9 mouse cellular contexts compared by ENCODE assay signal in the genomic region with DNA sequence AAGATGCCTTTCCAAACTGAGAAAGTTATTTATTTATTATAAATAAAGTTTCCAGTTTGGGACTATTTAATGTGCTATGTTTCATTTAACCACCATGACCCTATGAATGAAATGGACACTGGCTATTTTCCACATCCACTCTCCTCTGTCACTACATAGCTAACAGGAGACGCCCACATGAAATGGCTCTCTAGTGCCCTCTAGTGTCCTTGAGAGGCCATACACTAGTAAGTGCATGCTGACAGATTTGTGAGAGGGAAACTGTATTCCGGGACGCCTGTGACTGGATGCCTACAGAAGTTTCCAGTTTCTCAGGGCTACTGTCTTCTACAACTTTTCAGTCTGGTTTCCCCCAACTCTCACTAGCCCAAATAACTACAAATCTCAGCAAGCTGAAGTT. TPM values are rescaled to one million over a fixed set of nuclear protein-coding genes. Genes with fewer than 3 reads are reported as not detected.
DNase-seq lines count a peak whose midpoint lies in the region; ATAC-seq and TF ChIP-seq lines count a peak whose summit lies in the region.
"Had no signal": no experiment of that assay in that cellular context is flagged by ENCODE, and none has a peak within 500 bp of the region (broad histone marks: within the 10 kb centered on the region; RNA-seq: fewer than 3 reads in every experiment).

No protein-coding gene starts in this region.

- H3K27me3 ChIP-seq in midbrain, embryonic 10.5 days (ENCODE audit: low read depth, poor library complexity, severe bottlenecking) = 0 out of 2 replicates have a peak, but pooled peaks cover 4% of the 10 kb centered on the region
- no peaks in the 10 kb centered on the region for H3K27me3 ChIP-seq in midbrain, embryonic 16.5 days (ENCODE audit: control insufficient read depth, insufficient read depth, low read depth, low read length)
- no peaks in the 10 kb centered on the region for H3K27me3 ChIP-seq in kidney, adult 2 months (replicated peaks; ENCODE audit: control insufficient read depth, insufficient read depth, low read length)
- peaks cover 5% of the 10 kb centered on the region for H3K27me3 ChIP-seq in forebrain, embryonic 10.5 days (ENCODE audit: poor library complexity, severe bottlenecking)

- peak; percentile 36 for DNase-seq in cerebellum, adult 9-10 months
- DNase-seq in cerebellum, adult 11-12 months = no peak
- peak; percentile 16 for DNase-seq in midbrain, embryonic 10.5 days (ENCODE audit: low spot score)
- DNase-seq in cerebellum, postnatal 10 days = peak; percentile 48 to 55
- peak; percentile 48 for DNase-seq in kidney, adult 2 months
- peak; percentile 70 for DNase-seq in mesoderm, embryonic 11.5 days (ENCODE audit: low read depth, low spot score)
- no peak for DNase-seq in forebrain, embryonic 10.5 days (ENCODE audit: extremely low spot score, low spot score)

- 44% methylated on average over 3 of the region's 3 CpGs for WGBS in midbrain, embryonic 10.5 days
- 40% methylated on average over 3 of the region's 3 CpGs for WGBS in midbrain, embryonic 16.5 days
- WGBS in kidney, adult 2 months = 9% methylated on average over 3 of the region's 3 CpGs
- WGBS in forebrain, embryonic 10.5 days = 44% methylated on average over 3 of the region's 3 CpGs

- H3K4me2 ChIP-seq in midbrain, embryonic 16.5 days (ENCODE audit: low read length) = no peak overlapping the region

- TF ChIP-seq POLR2A in kidney, adult 2 months (IDR thresholded peaks at IDR 0.05; ENCODE audit: low read depth, low read length) = no peak

- no peak overlapping the region for H3K4me3 ChIP-seq in midbrain, embryonic 10.5 days
- H3K4me3 ChIP-seq in midbrain, embryonic 16.5 days (ENCODE audit: low read depth, low read length) = no peak overlapping the region
- no peak overlapping the region for H3K4me3 ChIP-seq in kidney, adult 2 months (ENCODE audit: insufficient read depth, low read depth, low read length)
- no peak overlapping the region for H3K4me3 ChIP-seq in forebrain, embryonic 10.5 days

- no peak overlapping the region for H3K9ac ChIP-seq in midbrain, embryonic 16.5 days (ENCODE audit: low read depth, low read length)

- H3K36me3 ChIP-seq in midbrain, embryonic 10.5 days = no peaks in the 10 kb centered on the region
- no peaks in the 10 kb centered on the region for H3K36me3 ChIP-seq in midbrain, embryonic 16.5 days (ENCODE audit: control insufficient read depth, insufficient read depth, low read length)
- no peaks in the 10 kb centered on the region for H3K36me3 ChIP-seq in kidney, adult 2 months (ENCODE audit: control insufficient read depth, insufficient read depth, low read length)
- no peaks in the 10 kb centered on the region for H3K36me3 ChIP-seq in forebrain, embryonic 10.5 days (replicated peaks)

- H3K4me1 ChIP-seq in midbrain, embryonic 10.5 days = peaks cover 8% of the 10 kb centered on the region; the same call in 1 of the 2 replicates
- H3K4me1 ChIP-seq in midbrain, embryonic 16.5 days (ENCODE audit: control insufficient read depth, insufficient read depth, low read length) = no peaks in the 10 kb centered on the region
- no peaks in the 10 kb centered on the region for H3K4me1 ChIP-seq in kidney, adult 2 months (ENCODE audit: control insufficient read depth, insufficient read depth, low read length)
- H3K4me1 ChIP-seq in forebrain, embryonic 10.5 days = no peaks in the 10 kb centered on the region

- no peak for ATAC-seq in midbrain, embryonic 16.5 days

- TF ChIP-seq CTCF in kidney, adult 2 months (conservative IDR thresholded peaks at IDR 0.05; ENCODE audit: insufficient read depth, insufficient read length, low read depth, low read length) = peak; percentile 56

- H3K9me3 ChIP-seq in midbrain, embryonic 10.5 days (replicated peaks) = no peaks in the 10 kb centered on the region; the same call in 1 of the 2 replicates
- H3K9me3 ChIP-seq in midbrain, embryonic 16.5 days (replicated peaks; ENCODE audit: control insufficient read depth, low read length, poor library complexity, severe bottlenecking) = no peaks in the 10 kb centered on the region
- no peaks in the 10 kb centered on the region for H3K9me3 ChIP-seq in forebrain, embryonic 10.5 days

- H3K27ac ChIP-seq in midbrain, embryonic 10.5 days (replicated peaks) = no peak overlapping the region
- no peak overlapping the region for H3K27ac ChIP-seq in midbrain, embryonic 16.5 days (ENCODE audit: low read length)
- no peak overlapping the region for H3K27ac ChIP-seq in kidney, adult 2 months (ENCODE audit: insufficient read depth, low read depth, low read length)
- H3K27ac ChIP-seq in forebrain, embryonic 10.5 days = no peak overlapping the region

RNA-seq across cellular contexts. Expression of gene Akap14, which starts 1.6 kb away (rescaled TPM):
- 0.15 and 0.31 TPM in 2 replicates for polyA plus RNA-seq in midbrain, embryonic 10.5 days (2016; fragmentation: Nextera tagmentation; extraction: Ambion mirVana)
- 0.57 and 0.82 TPM in 2 replicates for polyA plus RNA-seq in midbrain, embryonic 16.5 days (2015; fragmentation: Nextera tagmentation; extraction: Ambion mirVana)
- polyA plus RNA-seq in kidney, adult 2 months (2012; rRNA removed) = not detected in 2 replicates
- polyA plus RNA-seq in forebrain, embryonic 10.5 days (2016; fragmentation: Nextera tagmentation; extraction: Ambion mirVana) = 0.09 and 0.17 TPM in 2 replicates
- polyA plus RNA-seq: intestine, embryonic 14.5 days had no signal

RNA-seq across cellular contexts. Expression of gene Ndufa1, which starts 23.9 kb away (rescaled TPM):
- polyA plus RNA-seq in midbrain, embryonic 10.5 days (2016; fragmentation: Nextera tagmentation; extraction: Ambion mirVana) = 401 and 420 TPM in 2 replicates
- 605 and 635 TPM in 2 replicates for polyA plus RNA-seq in midbrain, embryonic 16.5 days (2015; fragmentation: Nextera tagmentation; extraction: Ambion mirVana)
- 677 and 921 TPM in 2 replicates for polyA plus RNA-seq in kidney, adult 2 months (2012; rRNA removed)
- 376 and 385 TPM in 2 replicates for polyA plus RNA-seq in forebrain, embryonic 10.5 days (2016; fragmentation: Nextera tagmentation; extraction: Ambion mirVana)

RNA-seq across cellular contexts. Expression of gene Rnf113a1, which starts 24.0 kb away (rescaled TPM):
- polyA plus RNA-seq in midbrain, embryonic 10.5 days (2016; fragmentation: Nextera tagmentation; extraction: Ambion mirVana) = 13.0 and 14.1 TPM in 2 replicates
- polyA plus RNA-seq in midbrain, embryonic 16.5 days (2015; fragmentation: Nextera tagmentation; extraction: Ambion mirVana) = 20.8 and 23.2 TPM in 2 replicates
- polyA plus RNA-seq in kidney, adult 2 months (2012; rRNA removed) = 1.9 and 2.7 TPM in 2 replicates
- 11.2 and 12.9 TPM in 2 replicates for polyA plus RNA-seq in forebrain, embryonic 10.5 days (2016; fragmentation: Nextera tagmentation; extraction: Ambion mirVana)

RNA-seq across cellular contexts. Expression of gene Nkap, which starts 40.5 kb away (rescaled TPM):
- polyA plus RNA-seq in midbrain, embryonic 10.5 days (2016; fragmentation: Nextera tagmentation; extraction: Ambion mirVana) = 19.8 and 20.7 TPM in 2 replicates
- 26.2 and 26.8 TPM in 2 replicates for polyA plus RNA-seq in midbrain, embryonic 16.5 days (2015; fragmentation: Nextera tagmentation; extraction: Ambion mirVana)
- polyA plus RNA-seq in kidney, adult 2 months (2012; rRNA removed) = 2.0 and 2.5 TPM in 2 replicates
- polyA plus RNA-seq in forebrain, embryonic 10.5 days (2016; fragmentation: Nextera tagmentation; extraction: Ambion mirVana) = 19.6 and 21.2 TPM in 2 replicates

RNA-seq across cellular contexts. Expression of gene Gm9, which starts 43.8 kb away (rescaled TPM):
- polyA plus RNA-seq in midbrain, embryonic 10.5 days (2016; fragmentation: Nextera tagmentation; extraction: Ambion mirVana) = not detected in 2 replicates
- not detected in 2 replicates for polyA plus RNA-seq in midbrain, embryonic 16.5 days (2015; fragmentation: Nextera tagmentation; extraction: Ambion mirVana)
- polyA plus RNA-seq in kidney, adult 2 months (2012; rRNA removed) = not detected in 2 replicates
- not detected in 2 replicates for polyA plus RNA-seq in forebrain, embryonic 10.5 days (2016; fragmentation: Nextera tagmentation; extraction: Ambion mirVana)
- polyA plus RNA-seq: intestine, embryonic 14.5 days had no signal

Comparison
In these comparisons a context has a peak if more than half of its experiments do, and no peak if none do; other contexts are left out.
1. DNase-seq: peak in cerebellum, adult 9-10 months (single experiment), midbrain, embryonic 10.5 days (single experiment), cerebellum, postnatal 10 days (2 of 2), kidney, adult 2 months (single experiment) and mesoderm, embryonic 11.5 days (single experiment); none in cerebellum, adult 11-12 months (single experiment) and forebrain, embryonic 10.5 days (single experiment).